Mouse (Mus musculus) neural tube, embryonic 15.5 days (tissue): ENCODE measurements around the gene Cnksr3. TPM values are rescaled to one million over a fixed set of nuclear protein-coding genes. Genes with fewer than 3 reads are reported as not detected.

ENCODE experiments used
- ATAC-seq: fragments of 200-750 bp; cut with Nextera tagmentation; 2 replicates; pipeline ENCODE4 v1.8.0; 2017; ENCODE audit warnings: mild to moderate bottlenecking, moderate TSS enrichment, moderate library complexity; ENCODE audit not compliant: low FRiP score
- H3K27ac ChIP-seq: fragments of 300-500 bp; sonication (generic); replicated peaks from 2 replicates; pipeline ENCODE4 v1.5.1; 2015; ENCODE audit warnings: mild to moderate bottlenecking, inconsistent platforms
- H3K27me3 ChIP-seq: fragments of 300-500 bp; sonication (generic); replicated peaks from 2 replicates; pipeline ENCODE4 v1.6.1; 2015; ENCODE audit warnings: inconsistent platforms
- H3K36me3 ChIP-seq: fragments of 300-500 bp; sonication (generic); 2 replicates; pipeline ENCODE4 v1.6.1; 2015; ENCODE audit warnings: inconsistent platforms
- H3K4me1 ChIP-seq: fragments of 300-500 bp; sonication (generic); 2 replicates; pipeline ENCODE4 v1.6.1; 2015; ENCODE audit warnings: inconsistent platforms
- H3K4me2 ChIP-seq: fragments of 300-500 bp; sonication (generic); 2 replicates; pipeline ENCODE4 v1.6.1; 2015; ENCODE audit warnings: inconsistent platforms, mild to moderate bottlenecking, moderate library complexity
- H3K4me3 ChIP-seq: fragments of 300-500 bp; sonication (generic); replicated peaks from 2 replicates; pipeline ENCODE4 v1.5.1; 2015; ENCODE audit warnings: mild to moderate bottlenecking, inconsistent platforms
- H3K9ac ChIP-seq: fragments of 300-500 bp; sonication (generic); replicated peaks from 2 replicates; pipeline ENCODE4 v1.6.1; 2015; ENCODE audit warnings: mild to moderate bottlenecking, inconsistent platforms
- H3K9me3 ChIP-seq: fragments of 300-500 bp; sonication (generic); replicated peaks from 2 replicates; pipeline ENCODE4 v1.6.1; 2016; ENCODE audit warnings: inconsistent platforms
- WGBS: fragments of 180-500 bp; shearing (Covaris S2); methylation state at CpG from one replicate; pipeline ENCODE4 v1.1.7; 2015; ENCODE audit warnings: mixed read lengths; 5-methylcytosine and 5-hydroxymethylcytosine counted together
- polyA plus RNA-seq: library from polyadenylated mRNA; unstranded; fragments of >200 nt; fragmentation: Nextera tagmentation; extraction: Ambion mirVana; gene quantifications from 2 replicates; pipeline ENCODE4 v1.2.1, GENCODE M21; 2015

Gene Cnksr3
- polyA plus RNA-seq, 1 experiment from 2014 or later = 2.1 TPM

DNA sequence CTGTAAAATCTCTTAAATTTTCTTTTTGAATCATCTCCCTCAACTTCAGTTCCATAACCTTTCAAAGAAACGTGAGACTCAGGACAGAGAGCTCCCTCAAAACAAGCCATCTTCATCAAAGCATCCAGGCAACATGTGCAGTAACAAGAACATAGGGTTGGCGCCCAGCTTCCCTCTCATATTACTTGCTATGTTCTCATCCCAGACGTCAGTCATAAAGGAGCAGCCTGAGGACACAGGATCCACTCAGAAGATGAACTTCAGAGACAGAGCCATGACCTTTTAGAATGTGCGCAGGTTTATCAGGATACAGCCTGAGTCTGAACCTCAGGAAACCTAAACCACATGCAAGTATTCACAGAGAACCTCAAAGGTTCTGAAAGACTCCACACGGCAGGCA lies 97.2 kb downstream of the Cnksr3 start:
- no peak overlapping the region for H3K27ac ChIP-seq
- H3K9ac ChIP-seq = no peak overlapping the region
- H3K4me1 ChIP-seq = peaks cover 5% of the 10 kb centered on the region; the same call in 1 of the 2 replicates
- ATAC-seq = no peak
- no peak overlapping the region for H3K4me2 ChIP-seq
- H3K4me3 ChIP-seq = no peak overlapping the region
- 90% methylated on average over 5 of the region's 5 CpGs for WGBS
- no peaks in the 10 kb centered on the region for H3K9me3 ChIP-seq
- no peaks in the 10 kb centered on the region for H3K36me3 ChIP-seq
- no peaks in the 10 kb centered on the region for H3K27me3 ChIP-seq

GRCm38 (mm10) chr10:7113747-7114146 lies 98.3 kb downstream of the Cnksr3 start:
- ATAC-seq = no peak
- H3K27ac ChIP-seq = no peak overlapping the region
- WGBS = 95% methylated on average over 4 of the region's 4 CpGs
- no peak overlapping the region for H3K9ac ChIP-seq
- H3K4me2 ChIP-seq = no peak overlapping the region
- H3K27me3 ChIP-seq = no peaks in the 10 kb centered on the region
- H3K4me3 ChIP-seq = no peak overlapping the region
- no peaks in the 10 kb centered on the region for H3K36me3 ChIP-seq
- H3K9me3 ChIP-seq = no peaks in the 10 kb centered on the region
- H3K4me1 ChIP-seq = peaks cover 5% of the 10 kb centered on the region; the same call in 1 of the 2 replicates

GRCm38 (mm10) chr10:7113144-7113543 lies 98.9 kb downstream of the Cnksr3 start:
- ATAC-seq = no peak
- H3K9ac ChIP-seq = no peak overlapping the region
- H3K36me3 ChIP-seq = no peaks in the 10 kb centered on the region
- no peaks in the 10 kb centered on the region for H3K27me3 ChIP-seq
- no peak overlapping the region for H3K4me3 ChIP-seq
- no peak overlapping the region for H3K4me2 ChIP-seq
- no peaks in the 10 kb centered on the region for H3K9me3 ChIP-seq
- H3K4me1 ChIP-seq = no peaks in the 10 kb centered on the region
- H3K27ac ChIP-seq = no peak overlapping the region
- WGBS = 56% methylated on average over 1 of the region's 1 CpGs

GRCm38 (mm10) chr10:7111462-7112000 lies 100.5 kb downstream of the Cnksr3 start:
- Histone ChIP-seq H3K27me3 (no peaks in the 10 kb centered on the region), H3K4me3 (no peak overlapping the region), H3K4me1 (no peaks in the 10 kb centered on the region), H3K9ac (no peak overlapping the region), H3K27ac (peak overlapping the region; percentile 60; the same call in 1 of the 2 replicates), H3K9me3 (no peaks in the 10 kb centered on the region), H3K4me2 (no peak overlapping the region), H3K36me3 (no peaks in the 10 kb centered on the region)
- 52% methylated on average over 6 of the region's 6 CpGs for WGBS
- peak; percentile 78 for ATAC-seq

DNA sequence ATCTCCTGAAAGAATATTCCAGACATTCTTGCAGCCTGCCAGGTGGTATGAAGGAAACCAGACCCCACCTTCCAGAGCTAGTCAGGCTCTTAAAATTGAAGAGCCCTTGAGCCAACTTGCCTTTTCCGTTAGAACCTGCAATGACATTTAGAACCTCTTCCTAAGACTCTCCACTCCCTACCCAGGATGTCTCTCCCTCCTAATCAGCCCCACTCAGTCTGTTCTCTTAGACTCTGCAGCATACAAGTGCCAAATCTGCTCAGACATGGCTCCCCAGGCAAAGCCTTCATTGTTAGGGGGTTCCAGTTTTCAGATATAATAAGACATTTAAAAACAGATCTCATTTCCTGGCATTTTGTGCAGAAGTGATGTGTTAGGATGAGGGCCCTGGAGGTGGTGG lies 108.2 kb downstream of the Cnksr3 start:
- no peaks in the 10 kb centered on the region for H3K9me3 ChIP-seq
- H3K27ac ChIP-seq = no peak overlapping the region
- no peaks in the 10 kb centered on the region for H3K36me3 ChIP-seq
- ATAC-seq = no peak
- WGBS = 88% methylated on average over 1 of the region's 1 CpGs
- H3K4me2 ChIP-seq = no peak overlapping the region
- H3K4me1 ChIP-seq = no peaks in the 10 kb centered on the region
- no peak overlapping the region for H3K4me3 ChIP-seq
- no peak overlapping the region for H3K9ac ChIP-seq
- H3K27me3 ChIP-seq = no peaks in the 10 kb centered on the region

DNA sequence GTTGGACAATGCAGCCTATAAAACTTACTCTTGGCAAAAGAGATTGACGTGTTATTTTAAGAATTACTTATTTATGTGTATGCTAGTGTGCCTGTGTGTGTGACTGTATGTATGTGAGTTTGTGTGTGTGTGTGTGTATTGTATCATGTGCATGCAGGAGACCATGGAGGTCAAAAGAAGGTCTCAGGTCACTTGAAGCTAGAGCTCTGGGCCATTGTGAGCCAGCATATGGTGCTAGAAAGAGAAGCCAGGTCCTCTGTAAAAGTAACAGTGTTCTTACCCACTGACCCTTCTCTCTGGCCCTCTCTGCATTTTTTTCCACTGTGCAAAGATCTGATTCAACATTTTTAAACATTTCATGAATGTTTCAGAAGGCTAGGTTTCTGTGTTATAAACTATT lies 134.1 kb downstream of the Cnksr3 start:
- Histone ChIP-seq H3K9ac (no peak overlapping the region), H3K36me3 (no peaks in the 10 kb centered on the region), H3K27me3 (no peaks in the 10 kb centered on the region), H3K4me3 (no peak overlapping the region), H3K4me1 (no peaks in the 10 kb centered on the region), H3K27ac (no peak overlapping the region), H3K4me2 (no peak overlapping the region), H3K9me3 (no peaks in the 10 kb centered on the region)
- no peak for ATAC-seq
- 84% methylated on average over 1 of the region's 1 CpGs for WGBS

DNA sequence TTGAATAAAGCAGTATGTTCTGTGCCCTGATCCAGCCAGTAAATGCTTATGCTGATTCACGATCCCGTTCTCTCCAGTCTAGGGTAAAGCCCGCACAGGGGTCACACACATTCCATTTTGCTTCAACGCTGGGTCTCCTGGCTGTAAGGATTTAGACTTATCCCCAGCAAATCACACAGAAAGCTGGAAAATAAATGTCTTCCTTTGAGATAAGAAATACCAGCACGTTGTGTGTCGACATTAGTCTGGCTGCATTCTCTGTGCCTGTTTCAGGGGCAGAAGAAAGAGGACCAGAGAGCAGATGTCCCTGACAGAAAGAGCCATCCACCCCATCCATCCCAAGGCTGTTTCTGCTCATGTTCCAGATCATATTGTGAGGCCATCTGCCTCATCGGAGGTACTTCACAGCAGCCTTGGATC lies 134.6 kb downstream of the Cnksr3 start:
- Histone ChIP-seq H3K9me3 (no peaks in the 10 kb centered on the region), H3K9ac (no peak overlapping the region), H3K4me2 (no peak overlapping the region), H3K36me3 (no peaks in the 10 kb centered on the region), H3K4me1 (no peaks in the 10 kb centered on the region), H3K4me3 (no peak overlapping the region), H3K27ac (no peak overlapping the region), H3K27me3 (no peaks in the 10 kb centered on the region)
- WGBS = 75% methylated on average over 7 of the region's 7 CpGs
- ATAC-seq = no peak

DNA sequence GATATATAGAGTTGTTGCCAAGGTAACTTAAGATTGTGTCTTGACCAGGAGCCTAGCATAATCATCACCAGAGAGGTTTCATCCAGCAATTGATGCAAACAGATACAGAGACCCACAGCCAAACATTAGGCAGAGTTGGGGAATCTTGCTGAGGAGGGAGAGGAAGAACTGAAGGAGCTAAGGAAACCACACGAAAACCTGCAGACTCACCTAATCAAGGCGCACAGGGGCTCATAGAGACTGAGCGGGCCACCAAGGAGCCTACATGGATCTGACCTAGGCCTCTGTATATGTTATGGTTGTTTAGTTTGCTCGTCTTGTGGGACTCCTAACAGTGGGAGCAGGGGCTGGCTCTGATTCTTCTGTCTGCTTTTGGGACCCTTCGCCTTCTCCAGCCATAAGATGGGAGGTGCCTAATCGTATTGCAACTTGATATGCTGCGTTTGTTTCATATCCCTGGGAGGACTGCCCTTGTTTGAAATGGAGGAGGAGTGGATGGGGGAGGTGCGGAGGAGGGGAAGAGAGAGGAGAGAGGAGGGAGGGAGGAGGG lies 135.3 kb downstream of the Cnksr3 start:
- peak; percentile 29; the same call in 1 of the 2 replicates for ATAC-seq
- no peaks in the 10 kb centered on the region for H3K27me3 ChIP-seq
- 0 out of 2 replicates have a peak overlapping the region, but pooled peaks have one; percentile 4 for H3K27ac ChIP-seq
- H3K4me2 ChIP-seq = 0 out of 2 replicates have a peak overlapping the region, but pooled peaks have one; percentile 17
- no peak overlapping the region for H3K4me3 ChIP-seq
- no peaks in the 10 kb centered on the region for H3K9me3 ChIP-seq
- H3K4me1 ChIP-seq = no peaks in the 10 kb centered on the region
- WGBS = 52% methylated on average over 7 of the region's 8 CpGs
- H3K9ac ChIP-seq = no peak overlapping the region
- no peaks in the 10 kb centered on the region for H3K36me3 ChIP-seq

- H3K36me3 ChIP-seq = no peaks in the 10 kb centered on the region
- no peak overlapping the region for H3K27ac ChIP-seq
- H3K9me3 ChIP-seq = no peaks in the 10 kb centered on the region
- ATAC-seq = peak; percentile 89
- peak overlapping the region; percentile 17; the same call in 1 of the 2 replicates for H3K4me2 ChIP-seq
- H3K9ac ChIP-seq = no peak overlapping the region
- no peaks in the 10 kb centered on the region for H3K4me1 ChIP-seq
- no peak overlapping the region for H3K4me3 ChIP-seq
- 15% methylated on average over 8 of the region's 8 CpGs for WGBS
- H3K27me3 ChIP-seq = no peaks in the 10 kb centered on the region
Observed at GRCm38 (mm10) chr10:7076201-7076600, 135.8 kb downstream of the Cnksr3 start.

DNA sequence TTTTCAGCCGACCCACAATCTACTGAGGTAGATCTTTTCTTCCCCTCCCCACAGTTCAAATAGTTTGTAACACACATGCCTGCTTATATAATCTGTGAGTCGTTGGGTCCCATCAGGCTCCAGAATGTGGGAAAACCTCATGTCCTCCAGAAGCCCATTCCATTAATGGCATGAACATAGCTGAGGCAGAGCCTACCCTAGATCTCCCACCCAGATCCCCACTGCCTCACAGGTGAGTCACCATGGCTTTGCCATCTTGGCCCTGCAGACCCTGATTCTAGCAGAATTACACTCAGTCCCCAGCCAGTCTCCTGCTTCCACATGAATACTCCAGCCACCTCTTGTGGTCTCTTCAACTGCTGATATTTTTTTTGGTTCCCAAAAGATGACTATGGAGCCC lies 136.4 kb downstream of the Cnksr3 start:
- H3K4me3 ChIP-seq = no peak overlapping the region
- no peak overlapping the region for H3K27ac ChIP-seq
- no peak for ATAC-seq

GRCm38 (mm10) chr10:7074231-7074630 lies 137.8 kb downstream of the Cnksr3 start:
- WGBS = 88% methylated on average over 2 of the region's 2 CpGs

More for the DNA sequence above, 136.4 kb downstream of the Cnksr3 start:
- H3K9ac ChIP-seq = no peak overlapping the region
- H3K4me1 ChIP-seq = 0 out of 2 replicates have a peak, but pooled peaks cover 2% of the 10 kb centered on the region
- H3K9me3 ChIP-seq = no peaks in the 10 kb centered on the region
- 89% methylated on average over 2 of the region's 2 CpGs for WGBS
- H3K36me3 ChIP-seq = no peaks in the 10 kb centered on the region
- no peak overlapping the region for H3K4me2 ChIP-seq
- no peaks in the 10 kb centered on the region for H3K27me3 ChIP-seq

GRCm38 (mm10) chr10:7070924-7071323 lies 141.1 kb downstream of the Cnksr3 start:
- no peak overlapping the region for H3K9ac ChIP-seq
- ATAC-seq = peak; percentile 56
- 78% methylated on average over 5 of the region's 5 CpGs for WGBS
- H3K4me2 ChIP-seq = no peak overlapping the region
- no peaks in the 10 kb centered on the region for H3K36me3 ChIP-seq
- H3K27ac ChIP-seq = no peak overlapping the region
- H3K4me1 ChIP-seq = peaks cover 10% of the 10 kb centered on the region; the same call in 1 of the 2 replicates
- H3K9me3 ChIP-seq = no peaks in the 10 kb centered on the region
- no peak overlapping the region for H3K4me3 ChIP-seq
- no peaks in the 10 kb centered on the region for H3K27me3 ChIP-seq

More at GRCm38 (mm10) chr10:7074231-7074630, 137.8 kb downstream of the Cnksr3 start:
- no peak overlapping the region for H3K4me3 ChIP-seq
- H3K4me2 ChIP-seq = no peak overlapping the region
- no peak for ATAC-seq
- no peaks in the 10 kb centered on the region for H3K27me3 ChIP-seq
- no peaks in the 10 kb centered on the region for H3K36me3 ChIP-seq
- no peaks in the 10 kb centered on the region for H3K9me3 ChIP-seq
- peaks cover 10% of the 10 kb centered on the region; the same call in 1 of the 2 replicates for H3K4me1 ChIP-seq
- H3K27ac ChIP-seq = no peak overlapping the region
- no peak overlapping the region for H3K9ac ChIP-seq
